Mouse (Mus musculus): ENCODE measurements at regions not wholly inside any gene's neighbourhood (a gene's known extent, or its start where the extent isn't known, plus 50 kb on each side); places are given as distances from the start of the nearest gene placed in this dataset.

GRCm38 (mm10) chr2:178821552-178821951, 391.2 kb downstream of the Cdh26 start:
- in situ Hi-C loops (cut with MboI): no loop called here

GRCm38 (mm10) chr2:178830313-178830712, 400.0 kb downstream of the Cdh26 start:
- in situ Hi-C loops (cut with MboI): no loop called here

GRCm38 (mm10) chr2:178834986-178835385, 404.7 kb downstream of the Cdh26 start:
- in situ Hi-C loops (cut with MboI): no loop called here

GRCm38 (mm10) chr2:178838571-178838970, 408.2 kb downstream of the Cdh26 start:
- in situ Hi-C loops (cut with MboI): no loop called here

GRCm38 (mm10) chr2:178840975-178841374, 410.6 kb downstream of the Cdh26 start:
- in situ Hi-C loops (cut with MboI): no loop called here

- in situ Hi-C loops (cut with MboI): no loop called here
Observed at GRCm38 (mm10) chr2:178842595-178842994, 412.3 kb downstream of the Cdh26 start.

- in situ Hi-C loops (cut with MboI): no loop called here
Observed at GRCm38 (mm10) chr2:178843458-178843857, 413.1 kb downstream of the Cdh26 start.

GRCm38 (mm10) chr2:178844561-178844960, 414.2 kb downstream of the Cdh26 start:
- in situ Hi-C loops (cut with MboI): no loop called here

GRCm38 (mm10) chr2:178850320-178850719, 420.0 kb downstream of the Cdh26 start:
- in situ Hi-C loops (cut with MboI): no loop called here

- in situ Hi-C loops (cut with MboI): no loop called here
Observed at GRCm38 (mm10) chr2:178850769-178851168, 420.4 kb downstream of the Cdh26 start.

GRCm38 (mm10) chr2:178854012-178854411, 423.7 kb downstream of the Cdh26 start:
- in situ Hi-C loops (cut with MboI): no loop called here

GRCm38 (mm10) chr2:178854760-178855159, 424.4 kb downstream of the Cdh26 start:
- in situ Hi-C loops (cut with MboI): no loop called here

- in situ Hi-C loops (cut with MboI): no loop called here
Observed at GRCm38 (mm10) chr2:178862620-178863019, 432.3 kb downstream of the Cdh26 start.

- in situ Hi-C loops (cut with MboI): no loop called here
Observed at GRCm38 (mm10) chr2:178867086-178867485, 436.8 kb downstream of the Cdh26 start.

- in situ Hi-C loops (cut with MboI): no loop called here
Observed at GRCm38 (mm10) chr2:178869160-178869559, 438.8 kb downstream of the Cdh26 start.

- in situ Hi-C loops (cut with MboI): no loop called here
Observed at GRCm38 (mm10) chr2:178878436-178878835, 448.1 kb downstream of the Cdh26 start.

- in situ Hi-C loops (cut with MboI): no loop called here
Observed at GRCm38 (mm10) chr2:178885686-178886085, 455.4 kb downstream of the Cdh26 start.

GRCm38 (mm10) chr2:178888704-178889103, 458.4 kb downstream of the Cdh26 start:
- in situ Hi-C loops (cut with MboI): no loop called here

GRCm38 (mm10) chr2:178902397-178902796, 472.1 kb downstream of the Cdh26 start:
- in situ Hi-C loops (cut with MboI): no loop called here

- in situ Hi-C loops (cut with MboI): no loop called here
Observed at GRCm38 (mm10) chr2:178909325-178909724, 479.0 kb downstream of the Cdh26 start.

- in situ Hi-C loops (cut with MboI): no loop called here
Observed at GRCm38 (mm10) chr2:178911646-178912045, 481.3 kb downstream of the Cdh26 start.

GRCm38 (mm10) chr2:178916316-178917033, 486.1 kb downstream of the Cdh26 start:
- in situ Hi-C loops (cut with MboI): no loop called here

- in situ Hi-C loops (cut with MboI): no loop called here
Observed at GRCm38 (mm10) chr2:178924456-178925115, 494.3 kb downstream of the Cdh26 start.
